Mouse (Mus musculus) cerebellum, adult 2 months (tissue): ENCODE data around the gene Gm21797. TPM values are rescaled to one million over a fixed set of nuclear protein-coding genes. Genes with fewer than 3 reads are reported as not detected.
"Not testable (repeated sequence)": the region's sequence is repeated elsewhere in the genome, so short reads cannot be mapped to it uniquely, and the experiment has no call there.

ENCODE experiments used
- DNase-seq, 2 experiments: peaks; one replicate each; pipeline ENCODE4 v3.0.0; 2021
- H3K27ac ChIP-seq: fragments of 200-500 bp; 2 replicates; pipeline ENCODE4 v1.5.1; 2012; ENCODE audit warnings: low read length, control low read depth, inconsistent platforms; ENCODE audit not compliant: insufficient read depth
- H3K27me3 ChIP-seq: fragments of 200-500 bp; 2 replicates; pipeline ENCODE4 v1.6.1; 2012; ENCODE audit warnings: inconsistent platforms, mild to moderate bottlenecking, low read length, moderate library complexity; ENCODE audit not compliant: control insufficient read depth, insufficient read depth
- H3K4me1 ChIP-seq: fragments of 200-500 bp; 2 replicates; pipeline ENCODE4 v1.6.1; 2011; ENCODE audit warnings: low read length; ENCODE audit not compliant: control insufficient read depth, insufficient read depth
- H3K4me3 ChIP-seq: fragments of 200-500 bp; replicated peaks from 2 replicates; pipeline ENCODE3; 2011; ENCODE audit warnings: mild to moderate bottlenecking, low read depth, low read length, control low read depth; ENCODE audit not compliant: insufficient read depth
- WGBS: fragments of 180-500 bp; shearing (Covaris S2); methylation state at CpG from one replicate; pipeline ENCODE4 v1.1.7; 2018; 5-methylcytosine and 5-hydroxymethylcytosine counted together
- polyA plus RNA-seq: library from polyadenylated mRNA; depleted of rRNA; stranded (reverse); fragments of >200 nt; gene quantifications from 2 replicates; pipeline ENCODE4 v1.2.3, GENCODE M21; 2012; rRNA removed

Gene Gm21797
- polyA plus RNA-seq, result not detected in 2 replicates

DNA sequence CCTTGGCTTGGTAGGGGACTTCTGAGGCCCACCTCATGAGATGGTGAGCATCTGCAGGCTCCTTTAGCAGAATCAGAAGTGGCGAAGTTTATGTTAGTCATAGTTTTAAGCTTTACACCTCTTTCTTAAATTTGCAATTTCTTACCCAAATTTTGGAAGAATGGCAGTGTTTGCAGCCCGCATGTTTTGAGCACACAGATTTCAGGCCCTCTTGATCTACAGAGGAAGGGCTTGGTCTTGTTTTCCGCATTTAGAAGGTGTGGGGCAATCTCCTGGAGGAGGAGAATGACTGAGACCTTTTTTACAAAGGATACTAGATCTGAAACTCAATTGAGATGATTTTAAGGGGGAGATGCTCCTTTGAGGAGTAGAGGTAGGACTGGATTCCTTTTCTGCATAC is at the start of gene Gm21797:
TSS of gene Gm21797 (minus strand) at position 101 of the 400 bp plus-strand sequence.
- H3K27ac ChIP-seq, DNase-seq, H3K4me1 ChIP-seq, H3K27me3 ChIP-seq, H3K4me3 ChIP-seq: not testable (repeated sequence)
- WGBS, result no CpG with 5 or more reads among the region's 3 CpGs

DNA sequence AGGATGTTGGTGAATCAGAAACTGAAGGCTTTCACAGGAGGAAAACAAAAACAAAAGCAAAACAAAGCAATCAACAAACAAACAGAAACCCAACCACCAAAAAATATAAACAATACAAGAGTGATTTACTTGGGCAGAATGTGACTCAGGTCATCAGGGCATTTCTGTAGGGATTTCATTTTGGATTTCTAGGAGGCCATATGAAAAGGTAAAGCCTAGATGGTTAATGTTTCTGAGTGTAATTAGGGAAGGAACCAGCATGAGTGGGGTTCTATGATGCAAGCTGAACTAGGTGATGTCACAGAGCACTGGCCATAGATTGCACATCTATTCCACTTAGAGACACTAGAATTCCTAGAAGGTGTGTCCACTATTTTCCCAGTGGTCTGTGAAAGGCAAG is 29.0 kb upstream of the Gm21797 start, which contains the start of gene Gm20795:
TSS of gene Gm20795 (plus strand) at position 301 of the 400 bp plus-strand sequence.
- H3K27me3 ChIP-seq, DNase-seq, H3K4me3 ChIP-seq, H3K4me1 ChIP-seq, H3K27ac ChIP-seq: not testable (repeated sequence)

Other genes with a start within 250 kb of the Gm21797 start
- gene Gm21852, start 123.8 kb downstream of the Gm21797 start, polyA plus RNA-seq, result not detected in 2 replicates
- not detected in 2 replicates for gene Gm20795, start 29.1 kb upstream of the Gm21797 start, polyA plus RNA-seq